Comparison of ENCODE assay signal across 25 mouse cellular contexts in the genomic region with DNA sequence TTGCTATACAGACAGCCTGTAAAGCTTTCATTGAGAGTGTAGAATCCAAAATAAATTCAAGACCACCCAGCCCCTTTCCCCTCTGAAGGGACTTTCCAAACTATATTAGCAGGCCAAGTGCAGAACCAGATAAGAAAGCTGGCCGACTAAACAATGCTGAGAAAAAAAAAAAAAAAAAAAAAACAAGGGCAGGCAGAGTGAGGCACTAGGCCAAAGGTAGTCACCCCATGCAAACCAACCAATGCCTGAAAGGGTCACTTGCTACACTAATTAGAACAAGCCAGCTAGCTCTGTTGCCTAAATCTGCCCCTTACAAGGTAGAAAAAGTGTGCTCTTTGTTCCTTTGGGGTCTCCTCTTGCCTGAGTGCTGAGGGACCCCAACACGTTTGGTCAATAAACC. TPM values are rescaled to one million over a fixed set of nuclear protein-coding genes. Genes with fewer than 3 reads are reported as not detected.
"Had no signal": no experiment of that assay in that cellular context is flagged by ENCODE, and none has a peak within 500 bp of the region (broad histone marks: within the 10 kb centered on the region; RNA-seq: fewer than 3 reads in every experiment).

No protein-coding gene starts in this region.

- H3K9me3 ChIP-seq: heart, embryonic 13.5 days; heart, embryonic 15.5 days; hindbrain, embryonic 10.5 days; hindbrain, embryonic 12.5 days; intestine, embryonic 15.5 days; limb, embryonic 10.5 days; liver, embryonic 13.5 days; liver, embryonic 15.5 days had no signal

- H3K27me3 ChIP-seq: heart, embryonic 13.5 days; heart, embryonic 15.5 days; hindbrain, embryonic 12.5 days; intestine, embryonic 15.5 days; limb, embryonic 12.5 days; liver, embryonic 13.5 days; liver, embryonic 15.5 days had no signal

- H3K4me1 ChIP-seq: hindbrain, embryonic 12.5 days; intestine, embryonic 15.5 days; limb, embryonic 12.5 days had no signal

- H3K36me3 ChIP-seq: heart, embryonic 13.5 days; heart, embryonic 15.5 days; hindbrain, embryonic 10.5 days; hindbrain, embryonic 12.5 days; intestine, embryonic 15.5 days; limb, embryonic 10.5 days; limb, embryonic 12.5 days; liver, embryonic 13.5 days; liver, embryonic 15.5 days had no signal

- DNase-seq: gastrocnemius, postnatal 25 days; heart, adult 18-20 months; heart, postnatal 10 days; heart, postnatal 4 days; kidney, adult 18-20 months; kidney, adult 8-10 months; kidney, postnatal 10 days; kidney, postnatal 25 days; kidney, postnatal 4 days; liver; liver, embryonic 13.5 days had no signal

- H3K27ac ChIP-seq: heart, embryonic 13.5 days; heart, embryonic 15.5 days; hindbrain, embryonic 10.5 days; hindbrain, embryonic 12.5 days; hindbrain, embryonic 14.5 days; intestine, embryonic 15.5 days; layer of hippocampus, adult 2 months; left cerebral cortex, adult 2 months; limb, embryonic 10.5 days; limb, embryonic 12.5 days; liver, embryonic 13.5 days; liver, embryonic 15.5 days had no signal

- H3K9ac ChIP-seq: heart, embryonic 13.5 days; heart, embryonic 15.5 days; hindbrain, embryonic 12.5 days; hindbrain, embryonic 14.5 days; intestine, embryonic 15.5 days; limb, embryonic 12.5 days; liver, embryonic 13.5 days; liver, embryonic 15.5 days had no signal

- H3K4me3 ChIP-seq: heart, embryonic 13.5 days; heart, embryonic 15.5 days; hindbrain, embryonic 10.5 days; hindbrain, embryonic 12.5 days; intestine, embryonic 15.5 days; layer of hippocampus, adult 2 months; left cerebral cortex, adult 2 months; limb, embryonic 10.5 days; limb, embryonic 12.5 days; liver, embryonic 13.5 days; liver, embryonic 15.5 days had no signal

- H3K4me2 ChIP-seq: heart, embryonic 13.5 days; heart, embryonic 15.5 days; hindbrain, embryonic 12.5 days; hindbrain, embryonic 14.5 days; intestine, embryonic 15.5 days; limb, embryonic 12.5 days; liver, embryonic 13.5 days; liver, embryonic 15.5 days had no signal

- ATAC-seq: hindbrain, embryonic 16.5 days; inflammation-experienced regulatory T-cells, adult 6 months; intestine, embryonic 15.5 days; intestine, postnatal 0 days had no signal

RNA-seq across cellular contexts. Expression of gene Tnfrsf26, which starts 23.6 kb away (rescaled TPM):
- total RNA-seq: layer of hippocampus, adult 2 months; left cerebral cortex, adult 2 months had no signal
